Mouse (Mus musculus): ENCODE results near the gene Pcolce. TPM values are rescaled to one million over a fixed set of nuclear protein-coding genes. Genes with fewer than 3 reads are reported as not detected.

Gene Pcolce
- polyA plus RNA-seq, 1 experiment from 2014 or later = 150 TPM

DNA sequence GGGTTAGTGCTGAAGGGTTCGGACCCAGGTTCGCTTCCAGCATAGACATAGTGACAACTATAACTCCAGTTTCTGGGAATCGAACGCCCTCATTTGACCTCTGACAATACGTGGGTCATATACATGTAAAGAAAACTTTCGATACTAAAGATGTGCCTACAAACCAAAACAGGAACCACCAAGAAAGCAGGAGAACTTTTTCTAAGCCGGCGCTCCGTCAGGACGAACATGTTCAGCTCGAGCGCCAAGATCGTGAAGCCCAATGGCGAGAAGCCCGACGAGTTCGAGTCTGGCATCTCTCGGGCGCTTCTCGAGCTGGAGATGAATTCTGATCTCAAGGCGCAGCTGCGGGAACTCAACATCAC lies 12.2 kb downstream of the Pcolce start:
- peaks cover 14% of the 10 kb centered on the region for H3K4me1 ChIP-seq (ENCODE audit: control insufficient read depth, insufficient read depth, low read length)
- no peaks in the 10 kb centered on the region for H3K9me3 ChIP-seq (replicated peaks; ENCODE audit: control insufficient read depth, low read length)
- H3K4me2 ChIP-seq (ENCODE audit: low read depth, low read length) = peak overlapping the region; percentile 77
- peak overlapping the region; percentile 81 for H3K4me3 ChIP-seq (replicated peaks; ENCODE audit: low read length)
- no peak for ATAC-seq (ENCODE audit: insufficient read depth, low FRiP score)
- H3K9ac ChIP-seq (ENCODE audit: low read length) = peak overlapping the region; percentile 76
- under 1% methylated on average over 22 of the region's 22 CpGs for WGBS
- H3K36me3 ChIP-seq (ENCODE audit: control insufficient read depth, insufficient read depth, low read length) = no peaks in the 10 kb centered on the region
- H3K27me3 ChIP-seq (ENCODE audit: control insufficient read depth, insufficient read depth, low read length) = no peaks in the 10 kb centered on the region
- peak overlapping the region; percentile 90 for H3K27ac ChIP-seq (ENCODE audit: low read length)

DNA sequence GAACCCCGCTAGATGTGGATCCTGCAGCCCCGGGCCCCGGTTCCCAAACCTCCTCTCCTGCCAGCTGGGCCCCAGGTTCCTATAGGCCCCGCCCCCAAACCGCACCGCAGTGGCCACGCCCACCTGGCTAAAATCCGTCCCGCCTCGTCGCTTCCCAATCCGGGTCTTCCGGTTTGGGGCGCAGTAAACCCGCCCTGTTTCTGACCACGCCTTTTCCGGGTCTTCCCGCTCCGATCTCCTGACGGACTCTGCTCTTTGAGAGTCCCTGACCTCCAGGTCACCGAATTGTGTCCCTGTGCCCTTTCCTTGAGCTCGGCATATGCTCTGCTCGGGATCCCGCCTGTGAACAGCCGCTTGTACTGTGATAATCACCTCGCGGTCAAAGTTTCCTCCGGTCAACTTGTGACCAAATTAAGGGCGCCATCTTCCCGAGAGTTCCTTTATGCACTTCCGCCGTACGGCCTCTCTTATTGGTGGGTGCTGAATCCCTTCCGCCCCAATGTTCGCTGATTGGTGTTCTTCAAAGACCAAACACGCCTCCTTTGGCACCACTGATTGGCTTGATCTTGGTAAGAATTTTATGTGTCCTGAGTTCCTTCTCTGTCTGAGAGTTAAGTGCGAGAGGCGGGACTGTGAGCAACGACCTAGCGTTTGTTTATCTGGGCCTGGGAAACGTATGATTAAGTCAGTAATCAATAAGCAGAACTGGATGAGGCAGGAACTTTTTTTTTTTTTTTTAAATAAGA lies 12.8 kb downstream of the Pcolce start, which contains the start of gene Mospd3:
TSS of gene Mospd3 (minus strand) at position 440 of the 746 bp plus-strand sequence.
- Histone ChIP-seq H3K9me3 (replicated peaks; ENCODE audit: control insufficient read depth, low read length) (no peaks in the 10 kb centered on the region), H3K9ac (ENCODE audit: low read length) (peak within 1 kb of the TSS; percentile 91), H3K4me2 (ENCODE audit: low read depth, low read length) (peak within 1 kb of the TSS; percentile 92), H3K4me1 (ENCODE audit: control insufficient read depth, insufficient read depth, low read length) (peaks cover 14% of the 10 kb centered on the region), H3K36me3 (ENCODE audit: control insufficient read depth, insufficient read depth, low read length) (no peaks in the 10 kb centered on the region), H3K27me3 (ENCODE audit: control insufficient read depth, insufficient read depth, low read length) (no peaks in the 10 kb centered on the region), H3K27ac (ENCODE audit: low read length) (peak within 1 kb of the TSS; percentile 90), H3K4me3 (replicated peaks; ENCODE audit: low read length) (peak within 1 kb of the TSS; percentile 81)
- ATAC-seq (ENCODE audit: insufficient read depth, low FRiP score) = peak; percentile 96
- under 1% methylated on average over 41 of the region's 41 CpGs for WGBS

DNA sequence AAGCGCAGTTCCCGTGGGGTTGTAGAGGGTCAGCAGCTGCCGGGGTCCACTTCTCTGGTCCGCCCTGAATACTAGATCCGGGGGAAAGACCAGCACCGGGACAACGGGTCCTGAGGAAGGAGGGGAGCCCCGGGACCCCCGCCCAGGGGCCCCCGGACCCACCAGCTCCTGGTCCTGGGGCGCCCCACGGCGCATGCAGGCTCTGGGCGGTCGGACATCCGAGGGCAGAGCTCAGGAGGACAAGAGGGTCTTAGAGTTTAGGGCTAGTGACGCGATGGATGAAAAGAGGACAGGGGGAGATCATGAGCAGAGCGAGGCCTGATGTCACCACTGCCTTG lies 13.3 kb downstream of the Pcolce start:
- peak; percentile 57 for ATAC-seq (ENCODE audit: insufficient read depth, low FRiP score)
- peak overlapping the region; percentile 81 for H3K4me3 ChIP-seq (replicated peaks; ENCODE audit: low read length)
- H3K27me3 ChIP-seq (ENCODE audit: control insufficient read depth, insufficient read depth, low read length) = no peaks in the 10 kb centered on the region
- H3K9ac ChIP-seq (ENCODE audit: low read length) = peak overlapping the region; percentile 91
- peak overlapping the region; percentile 42; the same call in 1 of the 2 replicates for H3K27ac ChIP-seq (ENCODE audit: low read length)
- H3K4me2 ChIP-seq (ENCODE audit: low read depth, low read length) = peak overlapping the region; percentile 92
- H3K4me1 ChIP-seq (ENCODE audit: control insufficient read depth, insufficient read depth, low read length) = peaks cover 14% of the 10 kb centered on the region
- no peaks in the 10 kb centered on the region for H3K9me3 ChIP-seq (replicated peaks; ENCODE audit: control insufficient read depth, low read length)
- no peaks in the 10 kb centered on the region for H3K36me3 ChIP-seq (ENCODE audit: control insufficient read depth, insufficient read depth, low read length)
- under 1% methylated on average over 19 of the region's 19 CpGs for WGBS

DNA sequence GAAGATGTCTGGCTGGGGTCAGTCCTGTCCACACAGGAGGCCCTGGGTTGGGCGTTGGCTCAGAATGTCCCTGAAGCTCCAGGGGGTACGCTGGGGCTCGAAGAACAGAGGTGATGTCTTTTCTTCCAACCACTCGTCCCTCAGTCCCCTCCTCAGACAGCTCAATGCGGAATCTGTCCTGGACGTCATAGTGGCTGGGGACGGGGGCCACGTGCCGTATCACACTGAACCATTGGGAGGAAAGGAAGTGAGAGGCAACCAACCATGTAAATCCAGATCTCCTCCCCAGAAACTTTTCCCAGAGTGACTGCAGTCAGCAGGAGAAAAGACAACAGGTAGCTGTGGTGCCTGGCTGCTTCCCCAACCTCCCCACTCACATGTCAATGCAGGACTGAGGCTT lies 14.0 kb downstream of the Pcolce start:
- Histone ChIP-seq H3K27me3 (ENCODE audit: control insufficient read depth, insufficient read depth, low read length) (no peaks in the 10 kb centered on the region), H3K9me3 (replicated peaks; ENCODE audit: control insufficient read depth, low read length) (no peaks in the 10 kb centered on the region), H3K36me3 (ENCODE audit: control insufficient read depth, insufficient read depth, low read length) (no peaks in the 10 kb centered on the region), H3K4me2 (ENCODE audit: low read depth, low read length) (peak overlapping the region; percentile 92), H3K27ac (ENCODE audit: low read length) (no peak overlapping the region), H3K9ac (ENCODE audit: low read length) (peak overlapping the region; percentile 91), H3K4me3 (replicated peaks; ENCODE audit: low read length) (peak overlapping the region; percentile 81), H3K4me1 (ENCODE audit: control insufficient read depth, insufficient read depth, low read length) (peaks cover 14% of the 10 kb centered on the region)
- WGBS = 64% methylated on average over 9 of the region's 9 CpGs
- no peak for ATAC-seq (ENCODE audit: insufficient read depth, low FRiP score)

DNA sequence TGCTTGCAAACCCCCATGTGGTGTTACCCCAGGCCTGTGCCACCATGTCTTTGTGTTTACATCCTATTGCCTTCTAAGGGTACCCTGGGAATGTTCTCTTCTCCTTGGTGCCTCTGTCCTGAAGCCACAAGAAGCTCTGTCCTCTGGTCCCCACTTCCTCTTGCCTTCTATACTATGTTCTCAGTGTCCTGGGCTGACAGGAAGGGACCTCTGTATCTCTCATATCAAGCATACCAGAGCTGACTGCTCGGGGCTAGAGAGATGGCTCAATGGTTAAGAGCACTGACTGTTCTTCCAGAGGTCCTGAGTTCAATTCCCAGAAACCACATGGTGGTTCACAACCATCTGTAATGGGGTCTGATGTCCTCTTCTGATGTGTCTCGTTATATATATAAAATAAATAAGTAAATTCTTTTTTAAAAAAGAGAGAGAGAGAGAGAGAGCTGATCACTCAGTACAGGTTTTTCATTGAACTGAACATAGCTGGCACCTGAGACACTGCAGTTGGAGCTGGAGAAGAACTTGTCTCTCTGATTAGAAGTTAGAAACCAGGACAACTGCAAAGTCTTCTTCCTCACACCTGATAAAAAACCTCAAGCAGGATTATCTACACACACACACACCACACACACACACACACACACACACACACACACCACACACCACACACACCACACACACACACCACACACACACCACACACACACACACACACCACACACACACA lies 15.3 kb downstream of the Pcolce start:
- ATAC-seq (ENCODE audit: insufficient read depth, low FRiP score) = no peak
- Histone ChIP-seq H3K4me2 (ENCODE audit: low read depth, low read length) (no peak overlapping the region), H3K27ac (ENCODE audit: low read length) (no peak overlapping the region), H3K9me3 (replicated peaks; ENCODE audit: control insufficient read depth, low read length) (no peaks in the 10 kb centered on the region), H3K27me3 (ENCODE audit: control insufficient read depth, insufficient read depth, low read length) (no peaks in the 10 kb centered on the region), H3K4me1 (ENCODE audit: control insufficient read depth, insufficient read depth, low read length) (peaks cover 14% of the 10 kb centered on the region), H3K4me3 (replicated peaks; ENCODE audit: low read length) (no peak overlapping the region), H3K36me3 (ENCODE audit: control insufficient read depth, insufficient read depth, low read length) (no peaks in the 10 kb centered on the region), H3K9ac (ENCODE audit: low read length) (no peak overlapping the region)
- WGBS = 82% methylated on average over 2 of the region's 2 CpGs

DNA sequence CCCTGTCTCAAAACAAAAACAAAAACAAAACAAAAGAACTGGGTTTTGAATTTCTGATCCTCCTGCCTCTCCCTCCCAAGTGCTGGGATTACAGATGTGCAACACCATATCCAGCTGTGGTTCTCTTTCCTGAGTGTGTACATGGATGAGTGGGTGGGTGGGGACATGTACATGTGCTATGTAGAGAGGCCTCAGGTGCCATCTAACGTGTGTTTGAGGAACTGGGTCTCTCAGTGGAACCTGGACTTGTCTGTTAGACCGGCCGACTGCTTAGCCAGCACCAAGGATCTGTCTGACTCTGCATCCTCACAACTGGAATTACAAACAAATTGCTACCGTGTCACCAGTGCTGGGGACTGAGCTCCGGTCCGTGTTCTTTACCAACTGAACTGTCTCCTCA lies 16.0 kb downstream of the Pcolce start:
- no peaks in the 10 kb centered on the region for H3K27me3 ChIP-seq (ENCODE audit: control insufficient read depth, insufficient read depth, low read length)
- H3K9ac ChIP-seq (ENCODE audit: low read length) = no peak overlapping the region
- ATAC-seq (ENCODE audit: insufficient read depth, low FRiP score) = no peak
- 86% methylated on average over 6 of the region's 6 CpGs for WGBS
- no peaks in the 10 kb centered on the region for H3K9me3 ChIP-seq (replicated peaks; ENCODE audit: control insufficient read depth, low read length)
- H3K4me3 ChIP-seq (replicated peaks; ENCODE audit: low read length) = no peak overlapping the region
- no peak overlapping the region for H3K4me2 ChIP-seq (ENCODE audit: low read depth, low read length)
- no peak overlapping the region for H3K27ac ChIP-seq (ENCODE audit: low read length)
- H3K4me1 ChIP-seq (ENCODE audit: control insufficient read depth, insufficient read depth, low read length) = peaks cover 14% of the 10 kb centered on the region
- H3K36me3 ChIP-seq (ENCODE audit: control insufficient read depth, insufficient read depth, low read length) = no peaks in the 10 kb centered on the region

DNA sequence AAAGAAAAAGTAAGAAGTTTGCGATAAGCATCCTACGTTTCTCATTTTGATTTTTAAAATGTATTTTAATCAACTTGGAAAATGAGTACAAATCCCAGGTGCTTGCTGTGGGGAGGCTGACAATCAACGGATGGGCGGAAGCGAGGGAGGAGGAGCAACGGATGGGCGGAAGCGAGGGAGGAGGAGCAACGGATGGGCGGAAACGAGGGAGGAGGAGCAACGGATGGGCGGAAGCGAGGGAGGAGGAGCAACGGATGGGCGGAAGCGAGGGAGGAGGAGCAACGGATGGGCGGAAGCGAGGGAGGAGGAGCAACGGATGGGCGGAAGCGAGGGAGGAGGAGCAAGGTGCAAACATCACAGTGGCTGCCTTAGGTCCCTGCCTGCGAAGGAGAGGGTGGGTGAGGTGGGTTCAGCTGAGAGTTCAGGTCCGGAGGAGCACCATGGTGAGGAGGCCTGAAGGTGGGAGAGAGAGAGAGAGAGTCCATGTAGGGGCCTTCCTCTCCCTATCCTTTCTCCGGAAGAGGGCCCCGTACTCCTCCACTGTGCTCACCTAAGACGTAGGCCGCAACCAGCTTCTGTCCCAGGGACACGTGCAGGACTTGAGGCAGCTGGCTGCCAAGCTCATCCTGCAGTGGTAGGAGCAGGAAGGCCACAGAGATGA lies 16.9 kb downstream of the Pcolce start:
- no peaks in the 10 kb centered on the region for H3K36me3 ChIP-seq (ENCODE audit: control insufficient read depth, insufficient read depth, low read length)
- 34% methylated on average over 30 of the region's 30 CpGs for WGBS
- peak overlapping the region; percentile 58; the same call in 1 of the 2 replicates for H3K9ac ChIP-seq (ENCODE audit: low read length)
- peak overlapping the region; percentile 18 for H3K4me3 ChIP-seq (replicated peaks; ENCODE audit: low read length)
- ATAC-seq (ENCODE audit: insufficient read depth, low FRiP score) = no peak
- peaks cover 14% of the 10 kb centered on the region for H3K4me1 ChIP-seq (ENCODE audit: control insufficient read depth, insufficient read depth, low read length)
- H3K4me2 ChIP-seq (ENCODE audit: low read depth, low read length) = peak overlapping the region; percentile 45
- no peaks in the 10 kb centered on the region for H3K27me3 ChIP-seq (ENCODE audit: control insufficient read depth, insufficient read depth, low read length)
- no peak overlapping the region for H3K27ac ChIP-seq (ENCODE audit: low read length)
- no peaks in the 10 kb centered on the region for H3K9me3 ChIP-seq (replicated peaks; ENCODE audit: control insufficient read depth, low read length)

DNA sequence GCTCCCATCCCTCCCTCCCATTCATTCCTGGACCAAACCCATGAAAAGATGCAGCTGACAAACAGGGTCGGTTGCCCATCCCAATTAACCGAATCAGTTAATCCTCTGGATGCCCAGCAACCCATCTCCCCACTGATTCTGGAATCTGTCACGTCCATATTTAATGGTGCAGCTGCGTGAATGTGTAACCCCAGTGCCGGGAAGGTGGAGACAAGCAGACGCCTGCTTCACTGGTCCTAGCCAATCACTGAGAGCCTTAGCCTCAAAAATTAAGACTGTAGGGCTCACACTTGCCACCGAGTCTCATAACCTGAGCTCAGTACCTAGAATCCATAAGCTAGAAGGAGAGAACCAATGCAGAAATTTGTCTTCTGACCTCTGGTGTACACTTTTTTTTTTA lies 17.7 kb downstream of the Pcolce start:
- Histone ChIP-seq H3K9me3 (replicated peaks; ENCODE audit: control insufficient read depth, low read length) (no peaks in the 10 kb centered on the region), H3K9ac (ENCODE audit: low read length) (no peak overlapping the region), H3K4me2 (ENCODE audit: low read depth, low read length) (no peak overlapping the region), H3K27me3 (ENCODE audit: control insufficient read depth, insufficient read depth, low read length) (no peaks in the 10 kb centered on the region), H3K4me1 (ENCODE audit: control insufficient read depth, insufficient read depth, low read length) (peaks cover 14% of the 10 kb centered on the region), H3K36me3 (ENCODE audit: control insufficient read depth, insufficient read depth, low read length) (no peaks in the 10 kb centered on the region), H3K27ac (ENCODE audit: low read length) (no peak overlapping the region), H3K4me3 (replicated peaks; ENCODE audit: low read length) (no peak overlapping the region)
- 78% methylated on average over 7 of the region's 7 CpGs for WGBS
- ATAC-seq (ENCODE audit: insufficient read depth, low FRiP score) = no peak

DNA sequence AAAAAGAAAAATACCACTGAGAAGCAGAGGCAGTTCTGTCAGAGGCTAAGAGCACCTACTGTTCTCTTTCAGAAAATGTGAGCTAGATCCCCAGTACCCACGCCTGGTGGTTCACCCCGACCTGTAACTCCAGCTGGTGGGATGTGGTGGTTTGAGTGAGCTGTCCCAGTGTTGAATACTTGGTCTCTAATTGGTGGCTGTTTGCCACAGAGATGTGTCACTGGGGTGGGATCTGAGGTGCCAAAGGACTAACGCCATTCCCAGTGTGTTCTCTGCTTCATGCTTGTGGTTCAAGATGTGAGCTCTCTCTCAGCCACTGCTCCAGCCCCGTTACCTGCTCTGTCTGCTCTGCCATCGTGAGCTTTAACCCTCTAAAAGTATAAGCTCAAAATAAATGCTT lies 23.1 kb downstream of the Pcolce start:
- no peak for ATAC-seq (ENCODE audit: insufficient read depth, low FRiP score)
- H3K27ac ChIP-seq (ENCODE audit: low read length) = no peak overlapping the region
- 0 out of 2 replicates have a peak, but pooled peaks cover 7% of the 10 kb centered on the region for H3K9me3 ChIP-seq (replicated peaks; ENCODE audit: control insufficient read depth, low read length)
- no peaks in the 10 kb centered on the region for H3K27me3 ChIP-seq (ENCODE audit: control insufficient read depth, insufficient read depth, low read length)
- no peaks in the 10 kb centered on the region for H3K36me3 ChIP-seq (ENCODE audit: control insufficient read depth, insufficient read depth, low read length)
- no peak overlapping the region for H3K9ac ChIP-seq (ENCODE audit: low read length)
- no peak overlapping the region for H3K4me2 ChIP-seq (ENCODE audit: low read depth, low read length)
- no peaks in the 10 kb centered on the region for H3K4me1 ChIP-seq (ENCODE audit: control insufficient read depth, insufficient read depth, low read length)
- 81% methylated on average over 5 of the region's 5 CpGs for WGBS
- no peak overlapping the region for H3K4me3 ChIP-seq (replicated peaks; ENCODE audit: low read length)

Data from stomach, embryonic 16.5 days (tissue).